ENCODE assay signal across 13 mouse cellular contexts in genomic region chr5:113453356-113453755, GRCm38 (mm10). TPM values are rescaled to one million over a fixed set of nuclear protein-coding genes. Genes with fewer than 3 reads are reported as not detected.
DNase-seq lines count a peak whose midpoint lies in the region; ATAC-seq lines count a peak whose summit lies in the region.
"Had no signal": no experiment of that assay in that cellular context is flagged by ENCODE, and none has a peak within 500 bp of the region (broad histone marks: within the 10 kb centered on the region; RNA-seq: fewer than 3 reads in every experiment).

No protein-coding gene starts in this region.

- peaks cover 10% of the 10 kb centered on the region; the same call in 1 of the 2 replicates for H3K9me3 ChIP-seq in kidney, embryonic 16.5 days (ENCODE audit: low read length)
- no peaks in the 10 kb centered on the region for H3K9me3 ChIP-seq in limb, embryonic 10.5 days (replicated peaks)
- H3K9me3 ChIP-seq in neural tube, embryonic 11.5 days (ENCODE audit: control insufficient read depth, low read length), result no peaks in the 10 kb centered on the region
- H3K9me3 ChIP-seq: heart, embryonic 10.5 days; hindbrain, embryonic 15.5 days had no signal

- H3K27ac ChIP-seq in kidney, embryonic 16.5 days (ENCODE audit: low read length), result peak overlapping the region; percentile 54; the same call in 1 of the 2 replicates
- peak overlapping the region; percentile 50; the same call in 1 of the 2 replicates for H3K27ac ChIP-seq in limb, embryonic 10.5 days
- peak overlapping the region; percentile 72 for H3K27ac ChIP-seq in neural tube, embryonic 11.5 days (ENCODE audit: low read depth, low read length)
- H3K27ac ChIP-seq: heart, embryonic 10.5 days; hindbrain, embryonic 15.5 days had no signal

- intact Hi-C loops in left cerebral cortex, postnatal 25 days (cut with DNase I), result no loop called here

- H3K4me1 ChIP-seq in kidney, embryonic 16.5 days (ENCODE audit: insufficient read depth, low read length), result peaks cover 17% of the 10 kb centered on the region
- H3K4me1 ChIP-seq in limb, embryonic 10.5 days, result peaks cover 27% of the 10 kb centered on the region
- peaks cover 18% of the 10 kb centered on the region for H3K4me1 ChIP-seq in neural tube, embryonic 11.5 days (ENCODE audit: control insufficient read depth, insufficient read depth, low read length)

- H3K4me3 ChIP-seq in kidney, embryonic 16.5 days (ENCODE audit: low read length), result no peak overlapping the region
- H3K4me3 ChIP-seq in limb, embryonic 10.5 days, result no peak overlapping the region
- no peak overlapping the region for H3K4me3 ChIP-seq in neural tube, embryonic 11.5 days (ENCODE audit: low read depth, low read length)
- H3K4me3 ChIP-seq: heart, embryonic 10.5 days; hindbrain, embryonic 15.5 days had no signal

- H3K4me2 ChIP-seq in kidney, embryonic 16.5 days (replicated peaks; ENCODE audit: low read depth, low read length), result no peak overlapping the region
- H3K4me2 ChIP-seq in neural tube, embryonic 11.5 days (ENCODE audit: low read depth), result no peak overlapping the region
- H3K4me2 ChIP-seq: hindbrain, embryonic 15.5 days; liver, embryonic 11.5 days had no signal

- peak; percentile 86 for ATAC-seq in kidney, embryonic 16.5 days (ENCODE audit: low FRiP score, low TSS enrichment)
- no peak for ATAC-seq in neural tube, embryonic 11.5 days (ENCODE audit: insufficient read depth, low FRiP score, low TSS enrichment)
- ATAC-seq: Patski had no signal

- no peak for DNase-seq in kidney, postnatal 36 days
- peak; percentile 66 for DNase-seq in embryo, embryonic 9.5 days (ENCODE audit: extremely low spot score)
- peak; percentile 38 for DNase-seq in limb, embryonic 10.5 days (ENCODE audit: low spot score)
- peak; percentile 44 for DNase-seq in neural tube, embryonic 11.5 days (ENCODE audit: low spot score)
- no peak for DNase-seq in left cerebral cortex, postnatal 25 days (ENCODE audit: low spot score in 2 of 2)
- no peak for DNase-seq in cerebellum, adult 9-11 months
- DNase-seq: cerebellum, adult 8-10 months; thymus, postnatal 4 days had no signal

- no peaks in the 10 kb centered on the region for H3K27me3 ChIP-seq in kidney, embryonic 16.5 days (ENCODE audit: insufficient read depth, low read length)
- H3K27me3 ChIP-seq in limb, embryonic 10.5 days (ENCODE audit: low read depth, poor library complexity, severe bottlenecking), result no peaks in the 10 kb centered on the region
- no peaks in the 10 kb centered on the region for H3K27me3 ChIP-seq in neural tube, embryonic 11.5 days (ENCODE audit: control insufficient read depth, insufficient read depth, low read length)
- H3K27me3 ChIP-seq: hindbrain, embryonic 15.5 days; Patski had no signal

- H3K36me3 ChIP-seq in kidney, embryonic 16.5 days (ENCODE audit: insufficient read depth, low read length), result no peaks in the 10 kb centered on the region
- H3K36me3 ChIP-seq in limb, embryonic 10.5 days, result no peaks in the 10 kb centered on the region
- no peaks in the 10 kb centered on the region for H3K36me3 ChIP-seq in neural tube, embryonic 11.5 days (ENCODE audit: control insufficient read depth, insufficient read depth, low read length)
- H3K36me3 ChIP-seq: heart, embryonic 10.5 days; hindbrain, embryonic 15.5 days had no signal

- H3K9ac ChIP-seq in kidney, embryonic 16.5 days (replicated peaks; ENCODE audit: low read length), result no peak overlapping the region
- no peak overlapping the region for H3K9ac ChIP-seq in neural tube, embryonic 11.5 days (ENCODE audit: low read length)
- H3K9ac ChIP-seq: hindbrain, embryonic 15.5 days had no signal

- 3% methylated on average over 4 of the region's 4 CpGs for WGBS in kidney, embryonic 16.5 days
- 4% methylated on average over 4 of the region's 4 CpGs for WGBS in limb, embryonic 10.5 days
- 0% methylated on average over 4 of the region's 4 CpGs for WGBS in neural tube, embryonic 11.5 days

RNA-seq across cellular contexts. Expression of gene Wscd2, which starts 36.8 kb away (rescaled TPM):
- 3.0 and 3.2 TPM in 2 replicates for polyA plus RNA-seq in kidney, embryonic 16.5 days (2015; fragmentation: Nextera tagmentation; extraction: Ambion mirVana)
- polyA plus RNA-seq in limb, embryonic 10.5 days (2016; fragmentation: Nextera tagmentation; extraction: Ambion mirVana), result 1.5 and 2.0 TPM in 2 replicates
- polyA plus RNA-seq in neural tube, embryonic 11.5 days (2014; fragmentation: Nextera tagmentation; extraction: Ambion mirVana), result 10.2 and 11.3 TPM in 2 replicates
- 10 to 100 TPM; 56.0 to 67.5 TPM for total RNA-seq in left cerebral cortex, postnatal 25 days (2021)

Comparison
In these comparisons a context has a peak if more than half of its experiments do, and no peak if none do; other contexts are left out.
1. DNase-seq: peak in embryo, embryonic 9.5 days (single experiment), limb, embryonic 10.5 days (single experiment) and neural tube, embryonic 11.5 days (single experiment); none in kidney, postnatal 36 days (0 of 2), left cerebral cortex, postnatal 25 days (0 of 2) and cerebellum, adult 9-11 months (single experiment).
2. Peak in every context shown above with its lines, with median percentiles within 50 percentile points of each other: H3K27ac ChIP-seq.